Mouse (Mus musculus) G1E (cell line): ENCODE measurements around the gene Tent5c. TPM values are rescaled to one million over a fixed set of nuclear protein-coding genes. Genes with fewer than 3 reads are reported as not detected.

Source experiments
- ATAC-seq: 2 replicates; pipeline ENCODE4 v1.8.0; 2016; ENCODE audit warnings: mild to moderate bottlenecking; ENCODE audit not compliant: insufficient number of reproducible peaks, poor library complexity, low FRiP score, severe bottlenecking; ENCODE audit errors: extremely low read depth
- DNase-seq: peaks from one replicate; pipeline ENCODE4 v3.0.0; 2012; ENCODE audit warnings: low spot score
- H3K27me3 ChIP-seq: 2 replicates; pipeline ENCODE4 v1.6.1; 2012; ENCODE audit warnings: mild to moderate bottlenecking, low read length, inconsistent platforms; ENCODE audit not compliant: insufficient read depth
- H3K36me3 ChIP-seq: replicated peaks from 2 replicates; pipeline ENCODE3; 2012; ENCODE audit warnings: mild to moderate bottlenecking, inconsistent platforms
- H3K4me1 ChIP-seq: 2 replicates; pipeline ENCODE4 v1.6.1; 2012; ENCODE audit warnings: low read depth, low read length, inconsistent platforms, mixed read lengths; ENCODE audit not compliant: insufficient read depth
- H3K4me3 ChIP-seq: 2 replicates; pipeline ENCODE4 v1.5.1; 2012; ENCODE audit warnings: low read depth, mild to moderate bottlenecking, inconsistent platforms, low read length, moderate library complexity, mixed read lengths
- H3K9me3 ChIP-seq: replicated peaks from 2 replicates; pipeline ENCODE4 v1.6.1; 2012; ENCODE audit warnings: inconsistent platforms
- CTCF ChIP-seq: IDR thresholded peaks from 2 replicates; pipeline ENCODE4 v1.5.1; 2012; ENCODE audit warnings: low read depth, low read length, inconsistent platforms, mixed read lengths
- GATA1 ChIP-seq: IDR thresholded peaks from 2 replicates; pipeline ENCODE4 v1.6.1; 2012; ENCODE audit warnings: borderline replicate concordance, low read length, inconsistent platforms, mixed read lengths
- GATA2 ChIP-seq: IDR thresholded peaks from 2 replicates; pipeline ENCODE4 v1.6.1; 2012; ENCODE audit warnings: low read depth, low read length, inconsistent platforms, borderline replicate concordance
- POLR2AphosphoS5 ChIP-seq: IDR thresholded peaks from 2 replicates; pipeline ENCODE4 v1.6.1; 2012; ENCODE audit warnings: low read depth, low read length, inconsistent platforms; ENCODE audit not compliant: insufficient replicate concordance
- TAL1 ChIP-seq: conservative IDR thresholded peaks from 2 replicates; pipeline ENCODE4 v1.6.1; 2012; ENCODE audit warnings: low read depth, low read length, inconsistent platforms, mixed read lengths
- polyA plus RNA-seq: library from polyadenylated mRNA; stranded (reverse); fragments of >175 nt; gene quantifications from 2 replicates; pipeline ENCODE4 v1.2.3, GENCODE M21; 2012
- total RNA-seq, 2 experiments: library from RNA; stranded (forward) in 1 of 2; stranded (reverse) in 1 of 2; fragments of 200-1000 nt in 1 of 2; fragments of >200 nt in 1 of 2; fragmentation: Nextera tagmentation in 1 of 2; gene quantifications; 2 replicates each; pipeline ENCODE4 v1.2.3; 2014 to 2017

Tent5c gene
- total and polyA plus RNA-seq, 3 experiments: 6.1 to 81.3 (median 74.4) TPM

DNA sequence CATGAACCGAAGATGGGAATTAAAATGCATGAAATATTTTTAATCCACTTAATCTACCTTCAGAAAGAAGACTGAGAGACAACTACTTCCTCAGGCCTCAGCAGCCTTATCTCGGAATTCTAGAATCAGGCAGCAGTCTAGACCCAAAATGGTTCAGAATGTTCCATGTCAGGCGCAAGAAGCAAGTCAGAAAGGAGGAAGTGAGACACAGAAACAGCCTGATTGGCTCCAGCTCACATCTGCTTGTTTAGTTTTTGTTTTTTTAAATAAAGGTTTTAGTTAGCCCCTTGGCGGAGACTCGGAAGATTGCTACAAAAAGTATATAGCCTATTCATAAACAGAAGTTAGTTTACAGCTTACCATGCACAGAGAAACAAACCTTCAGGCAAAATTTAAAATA is 41.8 kb upstream of the Tent5c start:
- Histone ChIP-seq H3K27me3 (peaks cover 18% of the 10 kb centered on the region), H3K9me3 (no peaks in the 10 kb centered on the region), H3K4me3 (no peak overlapping the region), H3K4me1 (peaks cover 30% of the 10 kb centered on the region), H3K36me3 (no peaks in the 10 kb centered on the region)
- ATAC-seq: no peak
- no peak for DNase-seq
- no peak for TF ChIP-seq GATA2
- TF ChIP-seq GATA1: no peak
- TF ChIP-seq CTCF: no peak
- no peak for TF ChIP-seq POLR2AphosphoS5
- no peak for TF ChIP-seq TAL1

DNA sequence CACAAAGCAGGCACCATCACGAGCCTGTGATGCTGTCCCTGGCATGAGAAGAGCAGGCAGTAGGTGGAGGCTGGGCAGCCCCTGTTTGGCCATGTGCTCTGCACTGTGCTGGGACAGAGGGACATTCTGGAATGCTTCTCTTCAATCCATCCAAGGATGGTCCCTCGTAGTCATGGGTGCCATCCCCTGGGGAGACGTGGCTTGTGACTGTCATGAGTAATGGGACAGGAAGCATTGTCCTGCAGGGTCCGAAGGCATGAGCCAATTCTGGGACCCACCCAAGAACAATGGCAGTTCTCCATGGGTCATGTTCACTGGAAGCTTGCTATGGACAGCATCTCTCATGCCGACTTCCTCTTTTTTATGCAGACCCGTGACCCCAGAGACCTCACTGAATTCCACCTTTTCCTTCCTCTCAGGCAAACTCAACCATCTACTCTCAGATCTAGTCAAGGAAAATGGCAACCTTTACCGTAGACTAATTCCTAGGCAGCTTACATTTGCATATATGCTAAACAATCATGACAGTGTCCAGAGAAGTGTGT is 41.2 kb upstream of the Tent5c start:
- Histone ChIP-seq H3K4me1 (peaks cover 30% of the 10 kb centered on the region), H3K36me3 (no peaks in the 10 kb centered on the region), H3K9me3 (no peaks in the 10 kb centered on the region), H3K27me3 (peaks cover 22% of the 10 kb centered on the region), H3K4me3 (no peak overlapping the region)
- ATAC-seq (no peak), DNase-seq (no peak)
- no peak for TF ChIP-seq GATA2
- TF ChIP-seq TAL1: no peak
- no peak for TF ChIP-seq GATA1
- TF ChIP-seq CTCF: no peak
- no peak for TF ChIP-seq POLR2AphosphoS5

DNA sequence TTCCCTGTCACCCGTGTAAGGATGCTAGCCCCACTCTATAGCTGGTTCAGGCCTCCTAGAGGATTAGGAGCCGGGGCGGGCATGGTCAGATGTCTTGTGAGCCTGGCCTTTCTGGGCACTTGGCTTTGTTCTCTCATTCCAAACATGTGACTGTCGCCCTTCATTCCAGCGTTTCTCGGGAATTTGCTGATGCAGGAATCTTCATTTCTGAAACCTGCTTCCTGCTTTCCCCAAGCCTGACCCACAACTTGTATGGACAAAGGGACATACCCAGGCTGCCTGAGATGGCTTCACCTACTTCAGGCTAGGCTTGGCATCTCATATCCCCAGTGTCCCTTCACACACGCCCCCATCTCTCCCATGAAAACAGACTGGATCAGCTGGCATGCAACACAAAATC is 33.5 kb upstream of the Tent5c start:
- Histone ChIP-seq H3K4me1 (no peaks in the 10 kb centered on the region), H3K4me3 (no peak overlapping the region), H3K27me3 (peaks cover 55% of the 10 kb centered on the region), H3K9me3 (no peaks in the 10 kb centered on the region), H3K36me3 (no peaks in the 10 kb centered on the region)
- ATAC-seq (no peak), DNase-seq (no peak)
- TF ChIP-seq TAL1: no peak
- no peak for TF ChIP-seq POLR2AphosphoS5
- no peak for TF ChIP-seq GATA2
- no peak for TF ChIP-seq CTCF
- no peak for TF ChIP-seq GATA1

DNA sequence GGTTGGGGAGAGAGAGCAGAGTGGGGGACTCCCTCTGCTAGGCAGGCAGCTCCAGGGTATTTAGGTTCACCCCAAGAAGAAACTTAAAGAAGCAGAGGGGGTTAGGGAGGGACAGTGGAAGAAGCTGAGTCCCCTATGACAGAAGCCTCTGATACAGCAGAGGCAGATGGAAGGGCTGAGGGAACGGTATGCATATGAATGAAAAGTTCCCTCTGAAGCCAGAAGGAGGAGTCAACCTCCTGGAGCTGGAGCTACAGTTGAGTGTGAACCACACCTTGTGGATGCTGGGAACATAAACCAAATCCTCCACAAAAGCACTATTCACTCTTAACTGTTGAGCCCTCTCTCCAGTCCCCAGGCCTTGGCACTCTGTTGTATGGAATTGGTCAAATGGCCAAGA is 32.5 kb upstream of the Tent5c start:
- no peaks in the 10 kb centered on the region for H3K4me1 ChIP-seq
- no peaks in the 10 kb centered on the region for H3K36me3 ChIP-seq
- no peak for DNase-seq
- no peaks in the 10 kb centered on the region for H3K9me3 ChIP-seq
- TF ChIP-seq POLR2AphosphoS5: no peak
- no peak for TF ChIP-seq GATA2
- TF ChIP-seq CTCF: no peak
- TF ChIP-seq GATA1: no peak
- no peak for TF ChIP-seq TAL1
- no peak for ATAC-seq
- peaks cover 56% of the 10 kb centered on the region for H3K27me3 ChIP-seq
- H3K4me3 ChIP-seq: no peak overlapping the region

DNA sequence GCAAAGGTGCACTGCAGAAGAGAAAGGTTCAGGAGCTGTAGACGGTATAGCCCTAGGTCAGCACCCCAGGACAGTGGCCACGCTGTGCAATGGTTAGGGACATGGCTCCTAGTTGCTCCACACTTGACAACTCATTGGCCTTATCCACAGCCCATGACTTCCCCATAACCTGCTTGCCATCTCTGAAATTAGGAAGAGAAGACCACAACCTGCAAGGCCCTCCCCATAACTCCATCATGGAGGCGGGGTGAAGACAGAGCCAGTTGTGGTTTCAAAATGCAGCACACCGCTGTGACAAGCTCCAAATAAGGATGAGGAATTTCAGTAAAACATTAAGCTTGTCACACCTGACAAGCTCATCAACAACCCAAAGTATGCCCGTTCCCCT is 26.6 kb upstream of the Tent5c start:
- DNase-seq (no peak), ATAC-seq (no peak)
- H3K9me3 ChIP-seq: no peaks in the 10 kb centered on the region
- peaks cover 6% of the 10 kb centered on the region; the same call in 1 of the 2 replicates for H3K4me1 ChIP-seq
- peaks cover 54% of the 10 kb centered on the region for H3K27me3 ChIP-seq
- TF ChIP-seq GATA1: no peak
- TF ChIP-seq CTCF: no peak
- TF ChIP-seq GATA2: no peak
- TF ChIP-seq TAL1: no peak
- no peak for TF ChIP-seq POLR2AphosphoS5
- H3K36me3 ChIP-seq: no peaks in the 10 kb centered on the region
- H3K4me3 ChIP-seq: no peak overlapping the region

DNA sequence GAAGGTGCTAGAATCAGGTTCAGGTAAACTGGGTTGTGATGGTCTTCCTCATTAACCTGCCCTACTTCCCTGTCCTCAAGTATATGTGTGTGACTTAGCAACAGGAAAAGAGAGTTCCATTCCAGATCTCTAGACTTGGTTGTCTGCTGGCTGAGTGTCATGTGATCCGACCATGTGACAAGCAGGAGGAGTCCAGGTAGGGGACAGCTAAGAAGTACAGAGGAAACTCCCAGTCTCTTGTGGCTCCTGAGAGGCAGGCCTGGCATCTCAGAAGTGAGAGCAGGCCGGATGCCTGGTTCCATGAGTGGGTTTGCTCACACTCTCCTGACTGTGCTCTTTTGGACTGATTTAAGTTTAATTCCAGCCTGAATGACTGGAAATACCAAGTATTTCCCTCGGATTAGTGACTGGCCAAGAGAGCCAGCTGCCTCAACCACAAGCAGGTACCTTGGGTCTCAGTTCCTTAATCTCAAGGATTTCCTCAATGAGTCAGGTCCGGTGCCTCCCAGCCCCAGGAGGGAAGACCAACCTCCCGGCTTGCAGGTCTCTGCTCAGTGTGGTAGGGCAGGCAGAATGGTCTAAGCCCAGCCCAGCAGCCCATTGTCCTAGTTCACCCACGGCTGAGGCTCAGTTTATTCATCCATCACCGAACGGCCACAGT is 26.1 kb upstream of the Tent5c start:
- H3K9me3 ChIP-seq: no peaks in the 10 kb centered on the region
- peaks cover 6% of the 10 kb centered on the region; the same call in 1 of the 2 replicates for H3K4me1 ChIP-seq
- no peaks in the 10 kb centered on the region for H3K36me3 ChIP-seq
- no peak overlapping the region for H3K4me3 ChIP-seq
- TF ChIP-seq CTCF (no peak), GATA1 (no peak), POLR2AphosphoS5 (no peak), TAL1 (no peak), GATA2 (no peak)
- DNase-seq: no peak
- H3K27me3 ChIP-seq: peaks cover 50% of the 10 kb centered on the region
- no peak; the same call in 1 of the 2 replicates for ATAC-seq
